ENCODE assay signal across 31 mouse cellular contexts in the genomic region with DNA sequence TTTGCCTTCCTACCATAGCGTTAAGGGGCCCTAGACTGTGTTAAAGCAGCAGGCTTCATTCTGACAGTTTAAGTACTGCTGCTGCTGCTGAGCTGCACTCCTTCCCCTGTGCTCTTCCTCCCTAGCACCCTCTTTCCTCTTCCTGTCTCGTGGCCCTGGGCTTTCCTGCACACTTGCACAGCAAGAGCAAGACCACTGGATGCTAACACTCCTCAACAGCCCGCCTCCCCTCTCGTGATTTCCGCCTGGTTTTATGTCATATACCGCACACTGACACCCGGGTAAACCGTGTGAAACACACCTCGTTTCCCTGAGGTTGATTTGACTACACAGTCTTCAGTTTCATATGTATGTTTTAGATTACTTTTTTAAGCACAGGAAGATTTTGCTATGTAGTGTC.
DNase-seq lines count a peak whose midpoint lies in the region; ATAC-seq lines count a peak whose summit lies in the region.
"Had no signal": no experiment of that assay in that cellular context is flagged by ENCODE, and none has a peak within 500 bp of the region (broad histone marks: within the 10 kb centered on the region; RNA-seq: fewer than 3 reads in every experiment).

No protein-coding gene starts in this region.

- DNase-seq in CD4-positive, CD25-positive, alpha-beta regulatory T cell, adult 2 months (ENCODE audit: low read depth, low spot score), result peak; percentile 37
- DNase-seq in splenic B cell, adult 2 months (ENCODE audit: low read depth, low spot score), result peak; percentile 34
- no peak for DNase-seq in thymus, postnatal 36 days
- no peak for DNase-seq in left cerebral cortex, adult 18-20 months (ENCODE audit: low spot score in 2 of 2)
- DNase-seq: adrenal gland, postnatal 10 days; cerebellum, adult 11 months; cerebellum, adult 9-10 months; cerebellum, postnatal 36 days; embryo, embryonic 11 days; gastrocnemius, adult 2 months; gastrocnemius, postnatal 36 days; heart, postnatal 14 days; kidney, adult 9 months; kidney, postnatal 10 days; layer of hippocampus, adult 9-11 months; liver; lung, adult 2 months; lung, postnatal 10 days; thymus, postnatal 25 days had no signal

- H3K4me3 ChIP-seq in megakaryocyte, embryonic 14.5 days (replicated peaks), result peak overlapping the region; percentile 33
- no peak overlapping the region for H3K4me3 ChIP-seq in hindbrain, embryonic 13.5 days
- H3K4me3 ChIP-seq: embryonic facial prominence, embryonic 12.5 days; forebrain, embryonic 15.5 days; gastrocnemius, adult 2 months; midbrain, embryonic 13.5 days; neural tube, embryonic 12.5 days; stomach, embryonic 15.5 days had no signal

- no peak overlapping the region for H3K27ac ChIP-seq in hindbrain, embryonic 13.5 days
- H3K27ac ChIP-seq: embryonic facial prominence, embryonic 12.5 days; forebrain, embryonic 15.5 days; gastrocnemius, adult 2 months; hindbrain, postnatal 0 days; liver, embryonic 14.5 days; midbrain, embryonic 13.5 days; neural tube, embryonic 12.5 days; stomach, embryonic 15.5 days had no signal

- H3K9me3 ChIP-seq in megakaryocyte, embryonic 14.5 days, result no peaks in the 10 kb centered on the region
- no peaks in the 10 kb centered on the region for H3K9me3 ChIP-seq in hindbrain, embryonic 13.5 days
- H3K9me3 ChIP-seq: embryonic facial prominence, embryonic 12.5 days; forebrain, embryonic 15.5 days; midbrain, embryonic 13.5 days; neural tube, embryonic 12.5 days; stomach, embryonic 15.5 days had no signal

- 92% methylated on average over 9 of the region's 9 CpGs for WGBS in hindbrain, embryonic 13.5 days

- H3K36me3 ChIP-seq in megakaryocyte, embryonic 14.5 days (replicated peaks; ENCODE audit: low read length), result peaks cover 90% of the 10 kb centered on the region
- H3K36me3 ChIP-seq in splenic B cell, adult 2 months (ENCODE audit: control insufficient read depth, insufficient read depth, low read length, poor library complexity, severe bottlenecking), result peaks cover 13% of the 10 kb centered on the region
- peaks cover 85% of the 10 kb centered on the region for H3K36me3 ChIP-seq in hindbrain, embryonic 13.5 days

- H3K4me2 ChIP-seq in hindbrain, embryonic 13.5 days, result no peak overlapping the region
- H3K4me2 ChIP-seq: embryonic facial prominence, embryonic 12.5 days; forebrain, embryonic 15.5 days; midbrain, embryonic 13.5 days; neural tube, embryonic 12.5 days; stomach, embryonic 15.5 days had no signal

- H3K9ac ChIP-seq in hindbrain, embryonic 13.5 days, result no peak overlapping the region
- H3K9ac ChIP-seq: embryonic facial prominence, embryonic 12.5 days; forebrain, embryonic 15.5 days; liver, embryonic 14.5 days; midbrain, embryonic 13.5 days; neural tube, embryonic 12.5 days; stomach, embryonic 15.5 days had no signal

- peak; percentile 47 to 58 for ATAC-seq in hematopoietic stem cell, adult 5-6 weeks (replicated peaks in 1 of 2; ENCODE audit: insufficient read depth in 1 of 2, low FRiP score in 2 of 2, low TSS enrichment in 1 of 2, low read depth in 1 of 2, poor library complexity in 2 of 2, severe bottlenecking in 2 of 2)
- ATAC-seq in hindbrain, embryonic 13.5 days (ENCODE audit: low FRiP score), result no peak
- ATAC-seq: forebrain, embryonic 15.5 days; hindbrain, postnatal 0 days; intestine, postnatal 0 days; midbrain, embryonic 13.5 days had no signal

- peaks cover 30% of the 10 kb centered on the region for H3K4me1 ChIP-seq in megakaryocyte, embryonic 14.5 days
- H3K4me1 ChIP-seq in hindbrain, embryonic 13.5 days (replicated peaks), result peaks cover 9% of the 10 kb centered on the region
- H3K4me1 ChIP-seq: embryonic facial prominence, embryonic 12.5 days; midbrain, embryonic 13.5 days; neural tube, embryonic 12.5 days; stomach, embryonic 15.5 days had no signal

- H3K27me3 ChIP-seq in megakaryocyte, embryonic 14.5 days (replicated peaks), result no peaks in the 10 kb centered on the region
- no peaks in the 10 kb centered on the region for H3K27me3 ChIP-seq in splenic B cell, adult 2 months (ENCODE audit: control insufficient read depth, insufficient read depth, low read length, poor library complexity, severe bottlenecking)
- H3K27me3 ChIP-seq in hindbrain, embryonic 13.5 days, result no peaks in the 10 kb centered on the region
- H3K27me3 ChIP-seq: CH12.LX; embryonic facial prominence, embryonic 12.5 days; forebrain, embryonic 15.5 days; midbrain, embryonic 13.5 days; neural tube, embryonic 12.5 days; stomach, embryonic 15.5 days had no signal

Comparison
In these comparisons a context has a peak if more than half of its experiments do, and no peak if none do; other contexts are left out.
1. DNase-seq: peak in CD4-positive, CD25-positive, alpha-beta regulatory T cell, adult 2 months (single experiment) and splenic B cell, adult 2 months (single experiment); none in thymus, postnatal 36 days (0 of 2) and left cerebral cortex, adult 18-20 months (0 of 2).